Mouse (Mus musculus): ENCODE measurements around the gene Hmg20b.

Gene Hmg20b

GRCm38 (mm10) chr10:81351678-81352291, 1.5 kb upstream of the Hmg20b start:
- DNase-seq = no peak

DNA sequence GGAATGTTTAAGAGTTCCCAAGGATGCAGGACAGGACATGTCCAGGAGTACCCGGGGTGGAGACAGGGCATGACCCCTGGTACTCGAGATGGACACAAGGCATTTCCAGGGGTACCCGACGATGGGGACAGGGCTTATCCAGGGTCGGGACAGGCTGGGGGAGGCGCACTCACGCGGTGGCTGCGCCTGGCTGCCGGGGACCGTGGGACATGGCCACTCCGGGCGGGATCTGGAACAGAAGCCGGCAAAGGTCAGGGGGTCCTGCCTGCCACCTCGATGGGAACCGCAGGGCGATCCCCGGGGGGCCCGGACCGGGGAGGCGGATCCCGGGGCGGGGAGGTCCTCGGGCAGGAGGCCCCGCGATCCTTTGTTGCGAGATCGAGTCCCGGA, 324 bp downstream of the Hmg20b start:
- DNase-seq = no peak

DNA sequence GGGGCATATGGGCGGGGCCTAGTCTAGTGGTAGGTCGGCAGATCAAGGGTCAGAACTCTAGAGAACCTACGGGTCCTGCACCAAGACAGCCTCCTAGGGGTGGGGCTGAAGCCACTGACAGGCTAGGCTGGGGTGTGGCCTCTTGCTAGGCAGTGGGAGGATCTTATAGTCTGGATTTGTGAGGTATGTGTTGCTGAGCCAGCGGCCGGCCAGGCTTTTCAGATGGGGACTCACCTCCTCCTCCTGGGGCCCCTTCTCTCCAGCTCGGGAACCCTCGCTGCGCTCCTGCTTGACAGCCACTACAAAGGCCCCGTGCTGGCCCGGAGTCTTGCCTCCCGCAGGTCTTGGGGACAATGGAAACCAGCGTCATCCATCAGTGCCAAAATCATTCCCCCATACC, 1.1 kb downstream of the Hmg20b start:
- no peak for DNase-seq

DNA sequence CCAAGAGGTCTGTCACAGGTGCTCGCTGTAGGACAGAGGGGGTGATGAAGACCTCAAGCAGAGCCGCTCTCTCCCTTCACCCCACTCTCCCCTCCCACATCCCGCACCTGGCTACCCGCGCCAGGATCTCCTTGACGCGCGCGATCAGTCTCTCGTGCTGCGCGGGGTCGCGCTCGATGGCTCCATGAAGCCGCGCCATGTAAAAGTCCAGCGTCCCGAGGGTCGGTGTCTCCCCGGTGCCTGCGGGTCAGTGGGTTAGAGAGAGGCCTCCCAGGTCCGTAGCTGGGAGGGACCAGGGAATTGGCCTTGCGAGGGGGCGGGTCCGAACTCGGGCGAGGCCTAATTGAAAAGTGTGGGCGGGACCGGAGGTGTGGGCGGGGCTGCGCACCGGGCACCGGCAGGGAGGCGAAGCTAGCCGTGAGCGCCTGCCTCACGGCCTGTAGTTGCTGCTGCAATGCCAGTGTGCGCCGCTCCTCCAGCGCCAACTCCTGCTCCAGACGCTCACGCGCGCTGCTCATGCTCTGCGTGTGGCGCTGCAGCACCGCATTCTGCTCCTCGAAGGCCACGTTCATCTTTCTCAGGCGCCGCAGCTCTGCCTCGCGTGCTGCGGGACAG, 3.7 kb downstream of the Hmg20b start:
- no peak for DNase-seq

- DNase-seq = no peak
These were observed 5.1 kb downstream of the Hmg20b start for GRCm38 (mm10) chr10:81345162-81345534.

DNA sequence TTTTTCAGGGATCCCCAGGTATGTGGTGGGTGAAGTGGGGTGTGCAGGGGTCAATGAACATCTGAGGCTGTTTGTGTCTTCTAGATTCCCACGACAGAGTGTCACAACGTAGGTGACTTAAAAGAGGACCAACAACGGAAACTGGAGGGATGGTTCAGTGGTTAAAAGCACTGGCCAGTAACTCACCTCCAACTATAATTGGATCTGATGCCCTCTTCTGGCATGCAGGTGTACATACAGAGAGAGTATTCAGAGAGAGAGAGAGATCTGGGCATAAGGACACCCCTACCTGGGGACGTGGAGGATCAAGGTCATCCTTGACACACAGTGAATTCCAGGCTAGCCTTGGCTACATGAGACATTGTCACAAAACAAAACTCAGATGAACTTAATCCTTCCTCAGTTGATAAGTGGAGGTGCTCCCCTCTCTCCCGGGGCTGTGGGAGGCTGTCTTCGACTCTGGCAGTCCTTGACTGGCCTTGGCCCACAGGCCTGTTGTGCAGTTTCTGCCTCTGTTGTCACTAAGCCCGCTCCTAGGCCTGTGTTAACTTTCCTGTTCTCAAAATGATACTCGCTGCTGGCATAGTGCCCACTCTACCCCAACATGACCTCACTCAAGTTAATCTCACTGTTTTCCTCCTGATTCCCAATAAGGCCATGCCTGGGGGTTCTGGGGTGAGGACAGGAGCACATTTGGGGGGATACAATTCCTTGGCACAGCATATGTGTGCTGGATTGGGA, 5.7 kb downstream of the Hmg20b start:
- no peak for DNase-seq

- no peak for DNase-seq
These were observed 7.4 kb downstream of the Hmg20b start, which contains the start of gene Gipc3 for GRCm38 (mm10) chr10:81342686-81343505. Gipc3 (minus strand) TSS chr10:81343266.

GRCm38 (mm10) chr10:81341333-81341949, 8.8 kb downstream of the Hmg20b start:
- DNase-seq = no peak

DNA sequence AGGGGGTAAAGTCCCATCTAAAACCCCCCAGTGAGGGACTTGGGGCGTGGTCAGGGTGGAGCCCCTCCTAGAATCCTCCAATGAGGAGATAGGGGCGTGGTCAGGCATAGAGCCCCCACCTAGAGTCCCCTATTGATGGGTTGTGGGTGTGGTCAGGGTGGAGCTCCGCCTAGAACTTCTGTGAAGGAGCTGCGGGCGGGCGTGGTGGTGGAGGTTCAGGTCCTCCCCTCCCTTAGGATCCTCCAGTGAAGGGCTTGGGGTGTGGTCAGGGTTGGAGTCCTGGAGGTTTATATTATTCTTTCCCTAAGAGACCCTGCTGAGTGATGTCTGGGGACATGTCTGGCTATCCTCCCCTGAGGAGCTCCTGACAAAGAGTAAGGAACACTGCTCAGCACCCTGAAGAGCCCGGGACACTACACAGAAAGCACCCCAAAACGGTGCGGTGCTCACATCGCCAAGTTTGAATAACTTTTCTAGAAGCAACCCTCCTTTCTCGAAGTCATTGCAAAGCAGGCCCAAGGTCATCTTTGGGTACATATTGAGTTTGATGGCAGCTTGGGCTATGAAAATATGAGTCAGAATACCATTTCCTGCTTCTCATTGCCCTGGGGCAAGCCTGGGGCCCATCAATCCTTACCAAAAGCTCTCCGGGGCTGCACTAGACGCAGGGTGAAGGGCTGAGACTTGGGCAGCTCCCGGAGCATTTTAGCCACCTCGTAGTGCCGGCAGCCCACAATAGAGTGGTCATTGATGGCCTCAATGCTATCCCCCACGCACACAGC, 9.5 kb downstream of the Hmg20b start:
- DNase-seq = no peak

DNA sequence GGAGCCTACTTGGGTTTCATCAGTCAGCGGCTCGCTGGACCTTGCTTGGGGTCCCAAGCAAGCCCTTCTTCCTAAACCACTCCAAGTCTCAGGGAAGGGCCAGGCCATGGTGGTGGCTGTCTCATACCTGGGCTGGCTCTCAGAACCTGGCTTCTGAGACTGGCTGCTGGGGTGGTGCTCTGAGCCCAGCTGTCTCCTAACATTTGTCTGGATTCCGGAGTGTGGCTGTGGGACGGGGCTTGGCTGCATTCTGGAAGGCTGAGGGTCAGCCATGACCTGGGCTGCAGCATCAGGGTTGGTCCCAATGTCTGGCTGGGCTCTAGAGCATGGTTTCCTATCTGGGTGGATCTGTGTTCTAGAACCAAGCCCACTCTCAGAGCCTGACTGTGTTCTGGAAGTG, 13.7 kb downstream of the Hmg20b start:
- DNase-seq = no peak

GRCm38 (mm10) chr10:81335393-81336340, 14.6 kb downstream of the Hmg20b start:
- DNase-seq = no peak

DNA sequence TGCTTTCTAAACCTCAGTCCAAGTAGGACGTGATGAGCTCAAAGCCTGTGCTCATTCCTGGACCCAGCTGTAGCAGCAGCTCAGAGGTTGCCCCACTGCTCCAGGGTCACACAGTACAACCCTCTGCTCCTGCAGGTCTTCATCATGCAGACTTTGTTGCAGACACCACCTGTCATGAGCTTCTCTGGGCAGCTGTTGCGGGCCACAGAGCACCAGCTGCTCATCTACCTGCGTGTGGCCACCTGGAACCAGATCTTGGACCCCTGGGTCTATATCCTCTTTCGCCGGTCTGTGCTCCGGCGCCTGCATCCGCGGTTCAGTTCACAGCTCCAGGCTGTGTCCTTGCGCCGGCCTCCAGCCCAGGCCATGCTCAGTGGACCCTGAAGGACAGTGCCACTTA, 16.0 kb downstream of the Hmg20b start:
- no peak for DNase-seq

- DNase-seq = no peak
These were observed 18.0 kb downstream of the Hmg20b start for GRCm38 (mm10) chr10:81332277-81332676.

- DNase-seq = no peak
These were observed 20.3 kb downstream of the Hmg20b start for GRCm38 (mm10) chr10:81330007-81330406.

GRCm38 (mm10) chr10:81329194-81329975, 20.9 kb downstream of the Hmg20b start:
- DNase-seq = no peak

- DNase-seq = no peak
These were observed 21.9 kb downstream of the Hmg20b start, which contains the start of gene Tbxa2r for GRCm38 (mm10) chr10:81328386-81328785. Tbxa2r (plus strand) TSS chr10:81328731.

DNA sequence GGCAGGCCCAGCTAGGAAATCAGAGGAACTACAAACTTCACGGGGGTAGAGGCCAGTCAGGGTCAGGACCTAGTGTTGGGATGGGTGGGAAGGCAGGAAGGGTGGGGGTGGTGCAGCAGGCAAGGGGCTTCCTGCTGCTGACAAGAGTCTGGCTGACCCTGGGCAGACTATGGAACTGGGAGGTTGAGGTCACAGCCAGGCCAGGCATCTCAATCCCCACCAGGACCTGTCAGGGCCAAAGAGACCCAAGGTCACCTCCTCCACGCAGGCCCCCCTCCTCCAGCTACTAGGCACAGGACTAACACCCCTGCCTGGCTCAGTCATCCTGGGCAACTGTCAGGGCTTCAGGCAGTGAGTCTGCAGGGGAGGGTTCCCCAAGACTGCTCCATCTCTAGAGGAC, 22.3 kb downstream of the Hmg20b start:
- no peak for DNase-seq

DNA sequence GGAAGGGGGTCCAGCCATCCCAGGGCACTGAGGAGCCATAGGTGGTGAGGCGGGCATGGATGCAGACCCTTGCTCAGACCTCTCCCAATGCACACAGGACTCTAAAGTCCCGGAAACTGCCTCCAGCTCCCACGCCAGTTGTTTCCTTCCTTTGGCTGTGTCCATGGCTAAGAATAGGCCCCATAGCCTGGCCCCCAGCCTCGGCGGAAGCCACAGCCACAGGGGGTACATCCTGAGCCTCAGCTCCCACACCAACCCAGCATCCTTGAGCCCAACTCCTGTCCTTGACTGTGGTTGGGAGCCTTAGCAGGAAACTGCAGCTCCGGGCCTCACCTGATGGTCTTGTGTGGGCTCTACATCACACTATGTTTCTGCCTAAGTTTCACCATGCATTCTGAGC, 23.4 kb downstream of the Hmg20b start:
- DNase-seq = no peak

GRCm38 (mm10) chr10:81325781-81326180, 24.5 kb downstream of the Hmg20b start:
- DNase-seq = no peak

DNA sequence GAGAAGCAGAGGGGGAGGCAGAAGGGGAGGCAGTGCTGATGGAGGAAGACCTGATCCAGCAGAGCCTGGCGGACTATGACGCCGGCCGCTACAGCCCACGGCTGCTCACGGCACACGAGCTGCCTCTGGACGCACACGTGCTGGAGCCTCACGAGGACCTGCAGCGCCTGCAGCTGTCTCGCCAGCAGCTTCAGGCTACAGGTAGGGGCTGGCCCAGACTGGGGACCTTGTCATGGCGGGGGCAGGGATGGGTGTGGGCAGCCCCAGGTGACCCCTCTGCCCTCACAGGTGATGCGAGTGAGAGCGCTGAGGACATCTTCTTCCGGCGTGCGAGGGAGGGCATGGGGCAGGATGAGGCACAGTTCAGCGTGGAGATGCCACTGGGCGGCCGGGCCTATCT, 25.1 kb downstream of the Hmg20b start:
- no peak for DNase-seq

Measured in layer of hippocampus, adult 9-11 months (tissue).